Mouse (Mus musculus): ENCODE data around the gene Hmga1.

DNA sequence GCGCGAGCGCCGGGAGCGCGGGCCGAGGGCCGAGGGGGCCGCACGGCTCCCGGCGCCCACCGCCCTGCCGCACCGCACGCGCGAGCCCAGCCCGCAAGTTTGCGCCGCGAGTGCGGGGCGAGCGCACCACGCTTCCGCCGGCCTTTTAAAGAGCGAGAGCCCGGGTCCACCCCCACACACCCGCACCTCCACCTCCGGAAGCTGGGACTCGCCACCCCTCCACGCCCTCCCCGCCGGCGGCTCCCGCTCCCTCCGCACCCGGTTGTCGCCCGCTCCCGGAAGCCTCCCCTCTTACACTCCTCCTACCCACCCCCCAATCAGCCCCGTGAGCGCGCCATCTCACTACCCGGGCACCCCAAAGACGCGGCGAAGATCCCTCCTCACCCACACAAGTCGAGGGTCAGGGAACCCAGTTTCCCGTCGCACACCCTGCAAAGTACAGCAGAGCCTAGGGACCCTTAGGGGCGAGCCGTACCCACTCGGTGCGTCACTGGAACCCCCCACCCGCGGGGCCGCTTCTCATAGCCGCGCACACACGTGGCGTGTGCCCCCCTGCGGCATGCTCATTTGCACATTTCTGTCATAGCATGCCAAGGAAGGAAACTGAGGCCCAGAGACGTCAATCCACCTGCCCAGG is 42.9 kb upstream of the Hmga1 start:
- TF ChIP-seq CTCF (IDR thresholded peaks at IDR 0.05; ENCODE audit: low read depth, low read length) (no peak), GATA1 (IDR thresholded peaks at IDR 0.05; ENCODE audit: borderline replicate concordance, low read length) (no peak)
